Mouse (Mus musculus): ENCODE measurements around the gene Tex2.

DNA sequence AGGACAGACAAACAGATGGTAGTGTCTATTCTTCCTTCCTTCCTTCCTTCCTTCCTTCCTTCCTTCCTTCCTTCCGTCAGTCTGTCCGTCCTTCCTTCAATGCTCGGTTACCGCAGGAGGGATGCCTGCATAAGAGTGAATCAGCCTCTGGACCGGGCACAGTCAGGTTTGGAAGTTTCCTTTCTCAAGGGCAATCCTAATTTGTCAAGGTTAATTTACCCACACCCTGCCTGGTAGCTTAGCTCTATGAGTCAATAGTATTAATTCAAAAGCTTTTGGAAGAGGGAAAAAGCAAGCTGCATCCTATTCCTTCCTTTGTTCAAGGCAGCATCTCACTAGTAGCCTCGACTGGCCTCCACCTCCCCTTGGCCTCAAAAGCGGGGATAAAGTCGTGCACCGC, 38.8 kb downstream of the Tex2 start:
- TF ChIP-seq POLR2A (IDR thresholded peaks at IDR 0.05; ENCODE audit: low read depth, low read length): no peak
- TF ChIP-seq CTCF (IDR thresholded peaks at IDR 0.05; ENCODE audit: borderline replicate concordance, insufficient read depth, low read length): no peak

Data from embryonic fibroblast, embryonic 13.5 days (primary cell).